Mouse (Mus musculus) embryonic fibroblast, embryonic 13.5 days (primary cell): ENCODE results near the gene Acin1. TPM values are rescaled to one million over a fixed set of nuclear protein-coding genes. Genes with fewer than 3 reads are reported as not detected.
"Not testable (repeated sequence)": the region's sequence is repeated elsewhere in the genome, so short reads cannot be mapped to it uniquely, and the experiment has no call there.

ENCODE experiments used
- H3K27ac ChIP-seq: 2 replicates; pipeline ENCODE4 v1.5.1; 2012; ENCODE audit warnings: low read length, control low read depth, inconsistent platforms; ENCODE audit not compliant: insufficient read depth
- H3K4me1 ChIP-seq: 2 replicates; pipeline ENCODE4 v1.6.1; 2011; ENCODE audit warnings: low read length; ENCODE audit not compliant: control insufficient read depth, insufficient read depth
- H3K4me3 ChIP-seq: 2 replicates; pipeline ENCODE4 v1.5.1; 2011; ENCODE audit warnings: mild to moderate bottlenecking, control low read depth, low read length; ENCODE audit not compliant: insufficient read depth
- CTCF ChIP-seq: IDR thresholded peaks from 2 replicates; pipeline ENCODE4 v1.5.1; 2011; ENCODE audit warnings: mild to moderate bottlenecking, control low read depth, low read length, moderate library complexity, borderline replicate concordance; ENCODE audit not compliant: insufficient read depth
- POLR2A ChIP-seq: IDR thresholded peaks from 2 replicates; pipeline ENCODE4 v1.6.1; 2011; ENCODE audit warnings: low read depth, mild to moderate bottlenecking, control low read depth, low read length, moderate library complexity
- polyA plus RNA-seq: library from polyadenylated mRNA; stranded (reverse); fragments of >200 nt; gene quantifications from 2 replicates; pipeline ENCODE4 v1.2.4, GENCODE M21; 2011; ENCODE audit warnings: low read depth; ENCODE audit not compliant: missing spikeins, insufficient read length

Gene Acin1
- polyA plus RNA-seq, 1 experiment = 243 TPM

- Histone ChIP-seq H3K27ac (no peak overlapping the region), H3K4me3 (no peak overlapping the region), H3K4me1 (peaks cover 3% of the 10 kb centered on the region; the same call in 1 of the 2 replicates)
- no peak for TF ChIP-seq CTCF
- no peak for TF ChIP-seq POLR2A
Observed at GRCm38 (mm10) chr14:54616226-54616825, 70.4 kb downstream of the Acin1 start.

DNA sequence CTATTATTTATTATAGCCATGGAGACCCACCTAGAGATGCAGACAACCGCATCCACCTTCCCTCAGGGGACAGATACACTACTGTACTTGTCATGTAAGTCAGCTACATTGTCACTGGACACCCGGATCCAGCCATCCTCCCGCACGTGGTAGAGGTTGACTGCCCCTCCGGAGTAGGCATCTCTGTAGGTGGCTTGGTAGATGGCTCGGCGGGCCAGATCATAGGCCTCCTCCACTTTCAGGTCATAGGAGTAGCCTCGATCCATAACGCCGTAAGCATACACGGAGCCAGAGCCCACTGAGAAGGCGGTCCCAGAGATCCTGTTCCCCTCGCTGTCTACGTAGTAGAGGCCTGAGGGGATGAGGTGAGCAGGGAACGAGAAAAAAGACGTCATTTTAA is 72.6 kb downstream of the Acin1 start:
- not testable (repeated sequence) for H3K27ac ChIP-seq, H3K4me1 ChIP-seq, H3K4me3 ChIP-seq

DNA sequence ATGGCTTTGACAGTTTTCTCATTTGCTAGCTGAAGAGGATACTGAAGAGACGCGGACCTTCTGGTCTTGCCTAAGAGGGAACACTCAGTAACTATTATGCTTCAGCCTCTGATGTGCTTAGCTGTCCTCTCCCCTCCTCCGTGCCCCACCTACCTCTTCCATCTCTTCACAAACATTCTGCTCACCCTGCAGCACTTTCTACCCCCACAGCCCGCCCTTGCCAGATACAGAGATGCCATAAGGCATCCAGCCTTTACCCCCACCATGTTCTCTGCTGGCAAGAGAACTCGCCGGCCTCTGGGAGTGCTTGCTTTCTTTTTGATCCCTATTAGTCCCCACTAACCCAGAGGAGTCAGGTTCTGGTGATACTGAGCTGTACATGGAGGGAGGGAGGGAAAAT is 76.1 kb downstream of the Acin1 start:
- H3K4me1 ChIP-seq = no peaks in the 10 kb centered on the region
- H3K4me3 ChIP-seq = no peak overlapping the region
- no peak overlapping the region for H3K27ac ChIP-seq
- no peak for TF ChIP-seq POLR2A
- TF ChIP-seq CTCF = no peak

DNA sequence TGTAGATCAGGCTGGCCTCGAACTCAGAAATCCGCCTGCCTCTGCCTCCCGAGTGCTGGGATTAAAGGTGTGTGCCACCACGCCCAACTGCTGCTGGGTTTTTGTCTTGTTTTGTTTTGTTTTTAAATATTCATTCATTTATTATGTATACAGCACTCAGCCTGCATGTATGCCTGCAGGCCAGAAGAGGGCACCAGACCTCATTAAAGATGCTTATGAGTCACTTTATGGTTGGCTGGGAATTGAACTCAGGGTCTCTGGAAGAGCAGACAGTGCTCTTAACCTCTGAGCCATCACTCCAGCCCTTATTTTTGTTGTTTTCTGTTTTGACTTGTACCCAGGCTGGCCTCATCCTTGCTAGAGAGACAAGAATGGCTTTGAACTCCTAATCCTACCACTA is 76.8 kb downstream of the Acin1 start:
- Histone ChIP-seq H3K4me3 (no peak overlapping the region), H3K27ac (no peak overlapping the region), H3K4me1 (no peaks in the 10 kb centered on the region)
- TF ChIP-seq CTCF (peak; percentile 28; the same call in 1 of the 2 replicates), POLR2A (no peak)

GRCm38 (mm10) chr14:54609245-54609644 is 77.5 kb downstream of the Acin1 start:
- Histone ChIP-seq H3K4me3 (no peak overlapping the region), H3K27ac (no peak overlapping the region)

DNA sequence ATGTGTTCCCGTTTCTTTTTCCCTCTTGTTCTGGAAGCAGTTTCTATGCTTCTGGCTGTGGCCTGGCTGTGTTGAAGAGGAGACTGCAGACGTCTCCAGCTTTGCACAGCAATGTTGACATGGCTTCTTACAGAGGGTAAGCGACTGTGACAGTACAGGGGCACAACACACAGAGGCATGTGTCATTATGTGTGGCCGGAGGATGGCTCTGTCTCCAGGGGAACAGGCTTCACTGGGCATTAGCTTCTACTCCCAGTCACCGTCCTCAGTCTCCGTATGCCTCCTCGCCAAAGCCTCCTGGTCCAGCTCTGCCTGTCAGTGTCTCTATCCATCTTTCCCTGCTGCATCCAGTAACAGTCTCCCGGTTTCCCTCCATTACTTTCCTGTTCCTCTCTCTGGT is 79.5 kb downstream of the Acin1 start:
- Histone ChIP-seq H3K4me1 (no peaks in the 10 kb centered on the region), H3K4me3 (no peak overlapping the region), H3K27ac (no peak overlapping the region)
- TF ChIP-seq POLR2A (no peak), CTCF (no peak)

More at GRCm38 (mm10) chr14:54609245-54609644, 77.5 kb downstream of the Acin1 start:
- no peaks in the 10 kb centered on the region for H3K4me1 ChIP-seq
- TF ChIP-seq CTCF = no peak
- no peak for TF ChIP-seq POLR2A

DNA sequence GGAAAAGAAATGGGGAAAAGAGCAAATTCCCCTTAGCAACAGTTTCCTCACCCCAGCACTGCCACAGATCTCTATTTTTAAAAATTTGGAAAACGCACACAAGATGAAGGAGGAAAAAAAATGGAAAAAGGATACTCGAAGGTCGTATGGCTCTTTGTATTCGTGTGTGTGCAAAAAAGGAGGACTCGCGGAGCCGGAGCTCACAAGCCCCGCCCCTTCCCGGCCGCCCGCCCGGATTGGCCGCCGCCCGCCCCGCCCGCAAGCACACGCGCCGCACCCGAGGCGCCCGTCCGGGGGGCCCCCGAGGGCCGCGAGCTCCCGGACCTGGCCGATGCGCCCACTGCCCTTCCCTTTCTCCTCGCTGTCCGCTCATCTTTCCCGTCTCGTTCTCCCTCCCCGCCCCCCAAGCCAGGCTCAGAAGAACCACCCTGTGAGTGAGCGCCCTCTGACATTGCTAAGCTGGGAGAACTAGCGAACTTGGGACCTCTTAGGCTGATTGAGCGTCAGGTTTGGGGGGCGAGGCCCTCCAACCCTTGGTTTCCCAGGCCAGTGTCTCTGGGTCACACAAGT is 80.9 kb downstream of the Acin1 start, which contains the start of gene 4931414P19Rik:
4931414P19Rik (minus strand) TSS at position 242 of the 570 bp plus-strand sequence.
- peak within 1 kb of the TSS; percentile 31 for H3K27ac ChIP-seq
- no peak for TF ChIP-seq CTCF
- TF ChIP-seq POLR2A = peak; percentile 53
- H3K4me3 ChIP-seq = peak within 1 kb of the TSS; percentile 51
- H3K4me1 ChIP-seq = no peaks in the 10 kb centered on the region

- TF ChIP-seq CTCF = no peak
- TF ChIP-seq POLR2A = no peak
- peak overlapping the region; percentile 25; the same call in 1 of the 2 replicates for H3K4me3 ChIP-seq
- peak overlapping the region; percentile 66 for H3K27ac ChIP-seq
- no peaks in the 10 kb centered on the region for H3K4me1 ChIP-seq
Observed at GRCm38 (mm10) chr14:54603686-54604085, 83.0 kb downstream of the Acin1 start.

DNA sequence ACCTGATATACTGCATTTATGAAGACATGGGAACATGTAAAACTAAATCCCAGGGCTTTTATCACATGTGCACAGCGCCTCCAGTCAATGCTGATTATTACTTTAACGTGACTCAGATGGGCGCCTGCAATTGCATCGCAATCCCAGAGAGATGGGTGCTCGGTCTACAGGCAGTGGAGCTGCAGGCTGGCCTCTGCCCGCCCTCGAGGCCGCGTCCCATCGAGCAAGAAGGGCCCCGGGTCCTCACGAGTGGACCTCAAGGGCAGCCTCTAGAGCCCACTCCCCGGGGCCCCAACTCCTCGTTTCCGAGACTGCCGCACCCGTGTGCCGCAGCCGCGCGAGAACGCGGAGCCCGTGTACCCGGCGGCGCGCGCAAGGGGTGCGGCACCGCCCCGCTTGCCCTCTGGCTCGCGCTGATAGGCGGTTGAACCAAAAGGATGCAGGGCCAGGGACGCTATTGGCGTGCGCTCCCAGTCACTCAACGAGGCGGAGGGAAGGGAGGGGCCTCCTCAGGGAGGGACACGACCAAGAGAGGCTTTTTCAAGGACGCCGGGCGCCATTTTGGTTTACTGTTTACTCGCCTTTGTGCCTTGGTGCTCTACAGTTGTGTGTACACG is 83.6 kb downstream of the Acin1 start:
- TF ChIP-seq POLR2A (peak; percentile 69), CTCF (no peak)
- Histone ChIP-seq H3K27ac (peak overlapping the region; percentile 80), H3K4me1 (no peaks in the 10 kb centered on the region), H3K4me3 (peak overlapping the region; percentile 58)

DNA sequence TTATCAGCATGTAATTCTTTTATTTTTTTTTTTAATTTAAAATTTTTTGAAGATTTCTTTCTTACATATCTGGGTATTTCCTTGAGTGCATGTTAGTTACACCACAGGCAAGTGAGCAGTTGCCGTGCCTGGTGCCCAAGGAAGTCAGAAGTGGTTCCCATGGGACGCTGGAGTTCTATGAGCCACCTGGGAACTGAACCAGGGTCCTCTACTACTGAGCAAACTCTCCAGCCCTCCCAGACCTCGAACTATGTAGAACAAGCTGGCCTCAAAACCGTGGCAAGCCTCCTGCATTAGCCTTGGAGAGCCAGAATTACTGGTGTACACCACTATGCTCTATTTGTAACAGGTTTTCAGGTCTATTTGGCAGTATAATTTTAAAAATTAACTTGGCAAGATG is 84.1 kb downstream of the Acin1 start:
- H3K4me3 ChIP-seq = no peak overlapping the region
- TF ChIP-seq POLR2A = no peak
- TF ChIP-seq CTCF = no peak
- H3K4me1 ChIP-seq = no peaks in the 10 kb centered on the region
- H3K27ac ChIP-seq = peak overlapping the region; percentile 24; the same call in 1 of the 2 replicates
